Mouse (Mus musculus) A20 (cell line): ENCODE measurements around the gene B4galt4.

ENCODE experiments used
- DNase-seq: peaks from one replicate; pipeline ENCODE4 v3.0.0-alpha.2; 2011; ENCODE audit warnings: low read depth, low spot score

Gene B4galt4

GRCm38 (mm10) chr16:38767761-38768160 is 25.7 kb downstream of the B4galt4 start:
- no peak for DNase-seq

- DNase-seq, result no peak
Observed at GRCm38 (mm10) chr16:38768386-38768785, 26.3 kb downstream of the B4galt4 start.

- peak; percentile 17 for DNase-seq
Observed at GRCm38 (mm10) chr16:38769529-38769928, 27.5 kb downstream of the B4galt4 start.

- no peak for DNase-seq
Observed at GRCm38 (mm10) chr16:38771145-38771544, 29.1 kb downstream of the B4galt4 start.

DNA sequence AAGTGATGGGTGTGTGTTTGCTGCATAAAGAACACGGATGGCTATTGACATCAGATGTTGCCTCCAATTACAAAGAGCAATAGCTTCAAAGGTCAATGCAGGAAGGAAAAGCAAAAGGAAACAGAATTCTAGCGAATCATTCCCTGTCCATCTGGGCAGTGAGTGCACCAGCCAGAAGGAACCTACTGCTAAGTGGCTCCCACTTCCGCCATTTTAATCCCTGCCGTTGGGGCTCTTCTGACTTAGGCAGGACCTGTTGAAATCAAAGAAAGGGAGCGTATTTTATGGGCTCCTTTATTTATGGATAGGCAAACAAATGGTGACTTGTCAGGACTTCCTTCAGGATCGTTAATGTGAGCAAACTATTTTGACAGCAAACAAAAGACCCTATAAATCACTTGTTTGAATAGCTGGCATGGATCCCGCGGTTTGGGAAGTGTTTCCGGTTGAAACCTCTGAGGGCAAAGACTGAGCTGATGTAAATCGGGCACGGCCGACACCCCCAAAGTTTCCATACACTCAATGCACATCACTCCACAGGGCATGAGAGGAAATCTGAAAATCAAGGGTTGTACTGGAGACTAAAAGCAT is 30.9 kb downstream of the B4galt4 start:
- DNase-seq, result no peak

DNA sequence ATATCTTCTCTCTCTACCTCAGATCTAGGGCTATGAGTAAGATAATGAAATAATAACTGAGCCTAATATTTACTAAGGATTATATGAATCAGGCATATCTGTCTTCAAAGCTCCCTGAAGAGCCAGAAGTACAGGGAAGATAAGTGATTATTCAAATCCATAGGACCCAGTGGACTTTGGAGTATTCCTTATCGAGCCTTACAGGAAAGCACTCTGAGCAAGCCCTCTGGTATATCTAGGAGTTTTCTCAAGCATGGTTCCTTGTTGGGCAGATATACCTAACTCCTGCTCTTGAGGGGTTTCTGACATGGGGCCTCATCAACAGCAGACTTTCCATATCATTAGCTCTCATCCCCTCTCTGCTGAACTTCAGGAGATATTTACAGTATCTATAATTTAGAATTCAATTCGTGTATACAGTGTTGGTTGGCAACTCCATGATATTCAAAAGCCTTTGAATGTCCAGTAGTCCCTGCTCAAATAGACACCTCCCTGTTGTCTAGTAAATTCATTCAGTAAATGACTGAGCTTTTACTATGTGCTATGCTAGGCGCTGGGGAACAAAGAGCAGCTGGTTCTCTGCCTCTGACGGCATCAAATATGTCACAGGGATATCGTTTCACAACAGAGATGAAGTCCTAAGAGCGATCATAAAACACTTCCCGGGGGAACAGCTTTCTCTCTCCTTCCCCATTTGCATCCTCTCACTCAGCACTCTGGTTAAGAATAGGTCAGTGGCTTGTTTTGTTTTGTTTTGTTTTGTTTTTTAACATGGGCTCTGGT is 33.1 kb downstream of the B4galt4 start:
- DNase-seq, result no peak

- no peak for DNase-seq
Observed at GRCm38 (mm10) chr16:38776342-38776741, 34.3 kb downstream of the B4galt4 start.

DNA sequence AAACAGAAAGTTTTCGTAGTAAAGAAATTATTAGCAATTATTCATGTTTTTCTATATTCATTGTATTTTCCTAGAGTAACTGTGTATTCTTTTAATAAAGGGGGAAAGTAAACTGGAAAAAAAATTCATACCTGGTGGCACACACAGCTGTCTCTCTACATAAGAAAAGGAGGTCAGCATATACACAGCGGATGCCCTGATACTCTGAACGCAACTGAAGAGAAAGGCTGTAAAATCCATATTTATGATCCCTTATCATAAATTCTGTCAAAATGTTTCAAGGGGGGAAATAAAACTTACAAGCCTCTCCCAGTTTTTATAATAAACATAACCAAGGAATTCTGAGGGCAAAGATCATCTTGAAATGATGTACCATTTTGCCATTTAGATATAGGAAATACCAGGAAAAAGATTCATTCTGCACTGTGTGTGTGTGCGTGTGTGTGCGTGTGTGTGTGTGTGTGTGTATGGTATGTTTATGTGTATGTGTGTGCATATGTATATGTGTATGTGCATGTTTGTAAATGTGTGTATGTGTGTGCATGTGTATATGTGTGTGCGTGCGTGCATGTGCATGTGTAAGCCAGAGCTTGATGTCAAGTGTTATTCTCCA is 39.0 kb downstream of the B4galt4 start:
- DNase-seq, result no peak

DNA sequence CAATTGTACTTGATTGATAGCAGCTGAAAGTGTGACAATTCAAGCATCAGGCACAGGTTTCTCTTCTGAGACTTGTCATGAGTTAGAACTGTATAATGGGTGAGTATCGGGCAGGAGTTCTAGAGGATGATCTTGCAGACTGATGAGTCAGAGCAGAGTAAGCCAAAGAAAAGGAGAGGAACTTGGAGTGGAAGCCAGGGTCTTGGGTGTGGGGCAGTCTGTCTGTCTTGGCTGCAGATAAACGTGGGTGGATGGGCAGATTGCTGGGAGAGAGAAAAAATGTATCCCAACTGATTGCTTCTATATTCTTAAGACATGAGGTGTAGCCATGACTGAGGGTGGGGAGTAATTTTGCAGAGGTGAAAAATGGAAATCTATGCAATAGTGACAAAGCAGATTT is 39.9 kb downstream of the B4galt4 start:
- no peak for DNase-seq

DNA sequence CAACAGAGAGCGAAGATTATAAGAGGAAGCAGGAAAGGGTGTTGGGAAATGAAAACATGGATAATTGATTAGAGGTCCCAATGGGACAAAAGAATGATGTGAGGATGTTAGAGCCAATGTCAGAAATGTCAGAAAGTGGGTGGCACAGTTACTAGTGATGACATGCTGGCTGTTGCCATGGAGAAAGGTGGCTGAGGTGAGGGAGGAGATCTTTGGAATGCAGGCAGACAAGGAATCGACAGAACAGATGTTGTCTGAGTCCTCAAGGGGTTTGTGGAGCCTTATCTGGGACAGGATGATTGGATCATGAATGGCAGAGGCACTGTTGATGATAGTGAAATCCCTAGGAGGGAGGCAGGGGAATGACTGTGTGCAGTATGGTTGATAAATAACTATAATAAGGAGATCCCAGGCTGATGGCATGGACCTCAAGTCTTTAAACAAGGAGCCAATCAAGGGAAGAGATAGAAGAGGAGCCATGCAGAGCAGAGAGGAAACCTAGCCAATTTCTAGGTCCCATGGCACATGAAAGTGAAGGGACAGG is 40.5 kb downstream of the B4galt4 start:
- no peak for DNase-seq

- no peak for DNase-seq
Observed at GRCm38 (mm10) chr16:38785301-38785700, 43.2 kb downstream of the B4galt4 start.

DNA sequence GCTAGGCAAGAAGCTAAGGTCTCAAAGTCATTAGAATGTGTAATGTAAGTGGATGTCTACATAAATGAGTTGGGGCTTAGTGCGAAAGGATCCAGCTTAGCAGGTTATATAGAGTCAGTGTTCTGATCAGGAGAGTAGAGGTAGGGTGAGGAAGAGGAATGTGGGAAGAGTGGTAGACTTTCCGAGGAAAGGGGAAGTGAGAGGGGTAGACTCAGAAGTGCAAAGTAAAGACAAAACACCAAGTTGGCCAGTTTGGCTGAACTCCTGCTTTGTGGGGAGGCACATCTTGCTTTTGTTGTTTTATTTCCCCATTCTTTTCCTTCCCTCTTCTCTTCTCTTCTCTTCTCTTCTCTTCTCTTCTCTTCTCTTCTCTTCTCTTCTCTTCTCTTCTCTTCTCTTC is 47.0 kb downstream of the B4galt4 start:
- DNase-seq, result no peak

DNA sequence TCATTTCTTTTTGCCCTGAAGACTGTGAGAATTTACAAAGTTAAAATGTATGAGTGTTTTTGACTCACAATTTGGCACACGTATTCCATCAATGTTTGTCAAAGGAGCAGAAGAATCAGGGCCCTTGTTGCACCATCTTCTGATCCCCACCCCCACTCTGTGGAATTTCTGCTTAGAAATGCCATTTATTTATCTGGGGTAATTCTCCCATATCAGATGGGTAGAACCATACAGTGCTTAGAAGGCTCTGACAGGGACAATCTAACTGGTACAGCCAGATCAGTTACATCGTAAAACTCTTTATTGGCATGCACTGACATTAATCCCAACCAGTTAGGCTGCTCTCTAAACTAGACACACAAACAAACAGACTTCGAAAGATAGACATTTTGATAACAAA is 47.9 kb downstream of the B4galt4 start:
- no peak for DNase-seq

DNA sequence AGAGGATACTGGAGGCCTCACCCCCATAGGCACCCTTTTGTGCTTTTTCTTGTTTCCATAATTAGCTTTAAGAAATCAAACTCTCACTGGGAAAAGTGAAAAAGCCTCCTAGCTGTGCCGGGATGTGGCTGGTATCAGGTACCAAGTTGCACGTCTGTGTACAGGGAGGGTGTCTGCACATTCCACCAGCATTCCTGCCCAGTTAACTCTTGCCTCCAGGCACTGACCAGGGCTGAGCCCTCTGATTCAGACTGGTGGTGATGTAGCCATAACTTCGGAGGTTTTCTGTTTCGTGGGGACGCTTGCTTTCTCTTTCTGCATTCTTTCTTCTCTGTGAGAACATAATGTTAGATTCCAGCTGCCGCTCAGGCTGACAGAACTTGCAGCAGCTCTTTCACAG is 51.1 kb downstream of the B4galt4 start:
- DNase-seq, result no peak

DNA sequence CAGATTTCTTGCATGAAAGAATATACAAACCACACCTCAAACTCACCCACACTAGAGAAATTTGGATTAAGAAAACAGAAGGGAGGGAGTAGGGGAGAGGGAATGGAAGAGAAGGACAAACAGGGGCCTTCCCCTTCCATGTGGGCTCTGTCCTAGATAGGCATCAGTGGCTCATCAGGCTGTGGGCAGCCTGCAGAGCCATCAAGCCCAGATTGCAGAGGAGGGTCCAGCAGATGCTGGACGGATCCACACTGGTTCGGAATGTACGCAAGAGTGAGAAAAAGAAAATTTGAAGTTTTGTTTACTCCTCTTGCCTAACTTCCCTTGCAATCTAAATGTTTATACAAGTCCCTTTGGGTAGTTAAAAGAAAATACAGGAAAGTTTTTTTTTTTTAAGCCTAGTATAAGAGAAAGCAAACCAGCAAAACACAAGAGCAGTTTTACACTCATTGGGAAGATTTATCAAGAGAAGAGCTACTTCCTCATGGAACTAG is 56.9 kb downstream of the B4galt4 start:
- no peak for DNase-seq

DNA sequence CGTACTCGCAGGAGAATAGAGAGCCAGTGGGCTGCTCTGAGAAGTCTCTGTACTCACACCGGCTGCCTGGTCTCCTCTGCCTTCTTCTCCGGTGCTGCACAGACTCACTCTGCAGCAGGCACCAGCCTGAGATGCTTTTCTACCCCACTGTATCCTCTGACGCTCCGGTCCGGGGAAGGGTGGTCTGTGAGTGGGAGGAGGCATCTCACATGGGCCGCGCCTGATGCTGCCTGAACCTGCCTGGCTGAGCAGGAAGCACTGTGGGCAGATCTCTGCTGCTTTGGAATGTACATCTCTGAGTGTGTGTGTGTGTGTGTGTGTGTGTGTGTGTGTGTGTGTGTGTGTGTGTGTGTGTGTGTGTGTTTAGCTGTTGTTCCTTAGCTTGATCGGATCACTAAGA is 58.0 kb downstream of the B4galt4 start, which contains the start of gene Upk1b:
TSS of gene Upk1b (minus strand) at position 238 of the 400 bp plus-strand sequence.
- DNase-seq, result no peak

DNA sequence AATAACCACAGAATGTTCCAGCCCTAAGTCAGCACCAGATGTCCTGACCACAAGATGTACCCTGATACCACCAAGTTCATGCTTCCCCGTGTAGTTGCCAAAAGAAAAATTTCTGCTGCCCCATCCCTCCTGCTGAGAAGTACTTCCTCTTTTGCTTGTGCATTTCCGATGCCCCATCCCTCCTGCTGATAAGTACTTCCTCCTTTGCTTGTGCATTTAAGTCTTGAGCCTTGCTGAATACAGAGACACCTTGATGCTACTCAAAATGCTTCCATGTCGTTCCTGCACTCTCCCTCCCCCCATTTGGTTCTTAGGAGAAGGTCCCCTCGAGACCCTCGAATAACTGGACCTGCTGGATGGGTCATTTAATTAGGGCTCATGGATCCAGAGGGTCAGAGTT is 65.7 kb downstream of the B4galt4 start:
- peak; percentile 67 for DNase-seq

GRCm38 (mm10) chr16:38810196-38810595 is 68.1 kb downstream of the B4galt4 start:
- no peak for DNase-seq

- DNase-seq, result peak; percentile 70
Observed at GRCm38 (mm10) chr16:38812521-38812920, 70.5 kb downstream of the B4galt4 start.
